Mouse (Mus musculus) lung, adult 2 months (tissue): ENCODE data around the gene Zbed5.

Source experiments
- CTCF ChIP-seq: fragments of 200-500 bp; IDR thresholded peaks from 2 replicates; pipeline ENCODE4 v1.5.1; 2011; ENCODE audit warnings: mild to moderate bottlenecking, low read length, control low read depth; ENCODE audit not compliant: insufficient read depth
- POLR2A ChIP-seq: fragments of 200-500 bp; IDR thresholded peaks from 2 replicates; pipeline ENCODE4 v1.6.1; 2011; ENCODE audit warnings: low read depth, mild to moderate bottlenecking, control low read depth, low read length, borderline replicate concordance; ENCODE audit errors: extremely low read depth

- TF ChIP-seq CTCF: no peak
- no peak for TF ChIP-seq POLR2A
These were observed 15.6 kb upstream of the Zbed5 start for GRCm38 (mm10) chr5:129879888-129880287.
